Mouse (Mus musculus) left cerebral cortex, adult 11 months (tissue): ENCODE results near the gene Dpp7.

ENCODE experiments used
- DNase-seq: peaks from one replicate; pipeline ENCODE4 v3.0.0; 2022; ENCODE audit warnings: low spot score

Gene Dpp7

DNA sequence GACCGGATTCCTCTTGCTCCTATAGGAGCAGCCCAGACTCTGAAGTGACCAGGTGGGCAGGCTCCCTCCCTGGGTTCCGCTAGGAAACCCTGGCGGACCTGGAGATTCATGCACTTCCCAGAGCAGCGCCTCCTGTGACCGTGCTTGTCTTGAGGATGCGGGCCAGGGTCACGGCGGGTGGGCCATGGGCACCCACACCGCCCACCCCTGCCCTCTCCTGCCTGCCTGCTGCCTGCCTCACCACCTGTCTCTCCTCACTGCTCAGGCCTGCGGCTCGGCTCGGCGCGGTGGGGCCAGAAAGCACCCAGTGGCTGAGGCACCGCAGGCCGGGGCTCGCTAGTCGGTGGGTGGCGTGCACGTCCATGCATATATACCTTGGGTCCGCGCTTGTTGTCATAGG is 45.2 kb downstream of the Dpp7 start:
- no peak for DNase-seq

- no peak for DNase-seq
Observed at GRCm38 (mm10) chr2:25310180-25310579, 46.0 kb downstream of the Dpp7 start.

DNA sequence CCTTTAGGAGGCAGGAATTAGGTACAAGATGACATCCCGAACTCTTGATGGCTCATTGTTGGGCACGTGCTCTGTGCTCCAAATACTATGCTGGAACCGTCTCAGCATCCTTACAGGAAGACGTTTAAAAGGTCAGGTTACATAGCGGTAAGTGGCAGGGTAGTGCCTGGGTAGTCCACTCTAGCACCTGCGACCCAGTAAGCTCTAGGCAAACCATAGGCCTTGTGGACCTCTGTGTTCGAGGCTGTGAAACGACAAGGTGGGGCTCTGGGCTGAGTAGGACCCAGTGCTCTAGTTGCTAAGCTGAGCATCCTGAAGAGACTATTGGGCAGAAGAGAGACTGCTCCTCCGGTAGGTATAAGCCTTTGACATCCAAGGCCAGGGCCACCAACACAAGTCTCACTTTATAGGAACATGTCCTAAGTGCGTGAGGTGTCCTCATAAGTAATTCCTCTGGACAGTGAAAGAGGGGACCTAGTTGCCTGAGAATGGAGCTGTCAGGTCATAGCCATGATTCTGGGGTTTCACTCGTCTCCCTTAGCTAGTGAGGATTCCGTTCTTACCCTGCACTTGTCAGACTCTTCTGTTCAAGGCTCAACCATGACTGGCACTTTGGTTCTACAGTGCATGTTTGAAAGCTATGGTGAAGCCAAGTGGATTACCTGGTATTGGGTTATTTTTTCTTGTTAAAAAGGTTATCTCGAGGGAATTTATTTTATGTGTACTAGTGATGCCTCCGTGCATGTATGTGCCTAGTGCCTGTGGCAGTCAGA is 50.4 kb downstream of the Dpp7 start:
- DNase-seq: no peak

DNA sequence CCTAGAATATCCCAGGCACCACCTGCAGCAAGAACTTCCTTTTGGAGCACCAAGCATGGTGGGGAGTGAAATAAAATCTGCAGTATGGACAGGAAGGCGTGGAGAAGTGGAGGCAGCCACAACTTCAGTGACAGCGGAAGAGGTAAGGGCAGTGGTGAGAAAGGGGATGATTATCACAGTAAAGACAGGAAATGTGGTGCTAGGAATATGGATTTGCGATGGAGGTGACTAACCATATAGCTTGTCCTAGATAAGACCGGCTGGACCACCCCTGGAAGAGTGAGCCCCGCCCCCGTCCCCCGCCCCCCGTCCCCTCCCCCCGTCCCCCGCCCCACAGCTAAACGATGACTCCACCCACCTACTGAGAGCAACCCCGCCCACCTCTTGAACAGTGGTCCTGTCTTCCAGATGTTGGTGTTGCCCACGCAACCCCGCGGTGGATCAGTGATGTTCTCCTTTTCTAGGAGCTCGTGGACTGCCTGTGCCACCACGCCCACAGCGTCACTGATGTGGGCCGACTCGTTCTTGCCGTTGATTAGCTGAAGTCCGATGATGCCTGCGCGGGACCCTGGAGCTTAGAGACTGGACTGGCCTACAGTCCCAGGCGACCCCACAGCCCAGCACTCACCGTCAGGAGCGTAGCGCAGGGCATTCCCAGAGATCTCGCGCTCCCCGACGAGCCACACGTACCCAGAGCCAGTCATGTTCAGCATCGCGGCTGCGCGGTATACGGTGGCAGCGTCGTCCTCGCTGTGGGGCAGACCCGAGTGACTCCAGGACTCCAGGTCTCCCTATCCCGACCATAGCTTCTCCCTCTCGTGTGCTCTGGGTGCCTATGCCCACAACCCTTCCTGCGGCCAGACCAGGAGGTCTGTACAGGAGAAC is 51.3 kb downstream of the Dpp7 start:
- no peak for DNase-seq

GRCm38 (mm10) chr2:25303931-25304656 is 52.1 kb downstream of the Dpp7 start:
- DNase-seq: no peak

GRCm38 (mm10) chr2:25303452-25303851 is 52.7 kb downstream of the Dpp7 start:
- DNase-seq: no peak
